Mouse (Mus musculus): ENCODE measurements around the gene Sod2. TPM values are rescaled to one million over a fixed set of nuclear protein-coding genes. Genes with fewer than 3 reads are reported as not detected.
"Not testable (repeated sequence)": the region's sequence is repeated elsewhere in the genome, so short reads cannot be mapped to it uniquely, and the experiment has no call there.

The Sod2 gene
- polyA plus RNA-seq, 1 experiment from 2014 or later: 119 TPM

DNA sequence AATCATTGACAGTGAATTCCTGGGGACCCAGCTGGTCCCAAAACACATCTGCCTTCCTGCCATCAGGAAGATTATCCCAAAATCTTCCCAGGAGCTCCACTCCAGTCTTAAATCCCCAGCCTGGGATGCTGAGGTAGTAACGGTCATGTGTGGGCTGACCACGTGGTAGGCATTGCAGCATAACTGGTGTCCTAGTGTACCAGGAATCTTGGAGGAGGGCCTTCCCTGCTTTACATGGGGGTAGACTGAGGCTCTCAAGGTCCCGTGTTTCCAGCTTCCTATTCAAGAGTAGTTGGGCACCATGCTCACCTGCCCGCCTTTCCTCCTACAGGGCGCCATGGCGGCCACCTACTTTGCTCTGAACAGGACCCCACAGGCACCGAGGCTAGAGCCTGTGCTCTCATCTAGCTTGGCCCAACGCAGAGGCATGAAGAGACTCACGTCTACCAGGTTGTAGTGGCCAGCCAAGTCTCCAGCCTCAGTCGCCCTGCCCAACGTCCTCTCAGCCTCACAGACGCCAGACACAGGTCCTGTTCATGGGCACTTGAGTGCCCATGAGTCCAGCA lies 30.1 kb downstream of the Sod2 start:
- not testable (repeated sequence) for H3K9ac ChIP-seq; H3K4me2 ChIP-seq; H3K4me1 ChIP-seq; H3K27ac ChIP-seq; ATAC-seq (replicated peaks); H3K36me3 ChIP-seq (replicated peaks); H3K27me3 ChIP-seq (replicated peaks); H3K9me3 ChIP-seq; H3K4me3 ChIP-seq
- 90% methylated on average over 4 of the region's 12 CpGs for WGBS

DNA sequence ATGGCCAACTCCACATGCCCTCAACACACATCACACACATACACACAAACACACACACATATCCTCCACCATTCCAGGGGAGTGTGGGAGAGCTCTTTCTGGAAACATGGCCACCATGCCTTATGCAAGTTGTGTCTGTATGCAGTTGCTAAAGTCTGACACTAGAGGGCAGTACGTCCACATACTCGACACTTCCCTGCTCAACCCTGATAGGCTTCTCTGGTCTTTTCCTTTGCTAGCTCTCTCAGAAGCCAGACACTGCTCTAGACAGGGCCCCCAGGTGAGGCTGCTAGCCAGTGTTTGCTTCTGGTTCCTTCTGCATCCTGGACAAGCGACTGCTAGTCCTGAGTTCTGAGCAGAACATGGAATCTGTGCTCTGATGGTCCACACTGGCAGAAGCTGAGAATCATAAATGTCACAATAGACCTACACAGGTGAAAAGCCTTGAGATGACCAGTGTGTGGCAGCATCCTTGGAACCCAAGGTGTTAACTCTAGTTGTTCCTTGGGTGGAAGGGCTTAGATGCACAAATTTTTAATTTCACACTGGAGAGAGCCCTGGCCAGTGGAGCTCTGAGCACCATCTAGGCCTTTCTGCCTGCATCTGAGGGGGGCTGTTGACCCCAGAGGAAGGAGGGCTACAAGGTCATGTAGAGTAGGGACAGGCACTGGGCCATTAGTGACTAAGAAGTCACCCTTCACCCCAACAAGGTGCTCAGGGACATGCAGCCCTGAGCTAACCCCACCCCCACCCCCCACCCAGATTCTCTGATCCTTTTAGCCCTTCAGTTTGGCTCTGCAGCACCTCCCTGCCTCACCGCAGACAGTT lies 37.4 kb downstream of the Sod2 start:
- 2% methylated on average over 4 of the region's 4 CpGs for WGBS
- not testable (repeated sequence) for H3K9ac ChIP-seq; H3K4me1 ChIP-seq; H3K4me3 ChIP-seq; H3K4me2 ChIP-seq; H3K27ac ChIP-seq; H3K9me3 ChIP-seq; H3K27me3 ChIP-seq (replicated peaks); H3K36me3 ChIP-seq (replicated peaks)
- ATAC-seq (replicated peaks): peak; percentile 95

DNA sequence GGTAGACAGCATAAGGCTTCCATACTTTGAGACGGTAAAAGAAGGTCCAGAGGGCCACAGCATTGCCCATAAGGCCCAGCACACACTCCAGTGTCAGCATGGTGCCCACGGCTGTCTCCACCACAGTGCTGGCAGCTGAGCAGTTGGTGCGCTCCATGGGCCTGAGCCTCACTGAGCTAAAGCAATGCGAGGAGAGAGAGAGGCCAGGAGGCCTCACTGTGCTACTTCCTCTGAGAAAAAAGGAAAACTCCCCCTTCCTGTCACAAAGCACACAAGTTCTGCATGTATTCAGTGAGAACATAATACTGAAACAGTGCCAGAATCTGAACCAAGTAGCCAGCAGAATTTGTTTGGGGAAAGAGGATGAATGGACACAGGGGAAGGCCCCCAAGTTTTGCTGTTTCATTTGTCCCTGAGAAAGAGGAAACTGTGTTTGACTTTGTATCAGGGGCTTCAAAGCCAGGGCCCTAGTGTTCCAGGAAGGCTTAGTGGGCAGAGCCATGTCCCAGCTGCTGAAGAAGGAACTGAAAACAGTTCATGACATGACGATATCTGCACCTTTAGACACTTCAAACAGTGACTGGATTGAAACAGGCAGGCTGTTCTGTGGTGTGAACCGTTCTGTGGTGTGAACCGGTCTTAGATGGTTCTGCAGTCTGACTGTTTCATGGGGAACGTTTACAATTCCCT lies 45.6 kb downstream of the Sod2 start, which contains the start of gene Gpr31b:
Gpr31b (minus strand) TSS at position 173 of the 690 bp plus-strand sequence.
- not testable (repeated sequence) for H3K9me3 ChIP-seq; ATAC-seq (replicated peaks); H3K9ac ChIP-seq; H3K4me3 ChIP-seq; H3K4me2 ChIP-seq; H3K27me3 ChIP-seq (replicated peaks); H3K27ac ChIP-seq; H3K4me1 ChIP-seq; H3K36me3 ChIP-seq (replicated peaks)
- WGBS: 67% methylated on average over 2 of the region's 8 CpGs

- H3K9me3 ChIP-seq; H3K4me3 ChIP-seq; H3K4me1 ChIP-seq; H3K27ac ChIP-seq; H3K9ac ChIP-seq; H3K36me3 ChIP-seq (replicated peaks); ATAC-seq (replicated peaks); H3K27me3 ChIP-seq (replicated peaks); H3K4me2 ChIP-seq: not testable (repeated sequence)
- WGBS: 91% methylated on average over 4 of the region's 4 CpGs
Observed at GRCm38 (mm10) chr17:13060804-13061203, 54.2 kb downstream of the Sod2 start, which contains the start of gene Tcp10b. Gene Tcp10b (plus strand): TSS chr17:13061104.

DNA sequence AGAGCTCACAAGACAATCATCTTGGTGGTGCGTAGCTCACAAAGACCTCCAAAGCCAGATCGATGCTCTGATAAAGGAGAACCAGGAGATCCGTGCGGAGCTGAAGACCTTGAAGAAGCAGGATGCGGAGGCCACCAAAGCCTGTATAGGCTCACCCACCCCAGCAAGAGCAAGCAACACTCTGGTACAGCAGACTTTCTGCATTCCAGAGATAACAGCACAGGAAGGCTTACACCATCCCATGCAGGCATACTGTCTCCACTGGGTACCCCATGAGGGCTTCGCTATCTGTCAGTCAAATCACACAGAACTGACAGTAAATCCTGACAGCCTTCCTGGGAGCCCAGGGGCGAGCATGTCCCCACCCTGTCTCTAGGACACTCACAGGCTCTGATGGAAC lies 56.2 kb downstream of the Sod2 start:
- H3K9ac ChIP-seq; ATAC-seq (replicated peaks); H3K27me3 ChIP-seq (replicated peaks); H3K36me3 ChIP-seq (replicated peaks); H3K9me3 ChIP-seq; H3K27ac ChIP-seq; H3K4me3 ChIP-seq; H3K4me2 ChIP-seq; H3K4me1 ChIP-seq: not testable (repeated sequence)
- 81% methylated on average over 4 of the region's 7 CpGs for WGBS

- not testable (repeated sequence) for H3K9ac ChIP-seq; H3K27ac ChIP-seq; H3K27me3 ChIP-seq (replicated peaks); H3K4me1 ChIP-seq; H3K9me3 ChIP-seq; H3K36me3 ChIP-seq (replicated peaks); H3K4me2 ChIP-seq; ATAC-seq (replicated peaks); H3K4me3 ChIP-seq
- 80% methylated on average over 2 of the region's 4 CpGs for WGBS
Observed at GRCm38 (mm10) chr17:13067864-13068385, 61.3 kb downstream of the Sod2 start.

DNA sequence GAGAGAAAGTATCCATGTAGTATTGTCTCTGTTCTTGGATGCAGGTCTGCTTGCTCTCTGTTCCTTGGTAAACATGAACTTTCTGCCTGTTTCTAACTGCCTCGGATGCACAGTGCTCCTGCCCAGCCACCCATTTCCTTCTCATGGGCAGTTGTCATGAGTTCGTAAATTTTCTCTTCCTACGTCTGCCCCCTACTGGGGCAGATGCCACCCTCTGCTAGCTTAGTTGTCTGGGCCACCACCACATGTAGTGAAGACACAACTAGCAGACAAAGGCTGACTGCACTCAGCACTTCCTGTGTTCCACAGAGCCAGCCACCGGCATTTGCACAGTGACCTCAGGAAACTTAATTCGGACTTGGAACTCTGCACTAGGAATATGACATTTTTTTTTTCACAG lies 62.6 kb downstream of the Sod2 start:
- not testable (repeated sequence) for H3K27ac ChIP-seq; H3K4me2 ChIP-seq; H3K9me3 ChIP-seq; H3K36me3 ChIP-seq (replicated peaks); ATAC-seq (replicated peaks); H3K9ac ChIP-seq; H3K4me3 ChIP-seq; H3K4me1 ChIP-seq; H3K27me3 ChIP-seq (replicated peaks)
- 76% methylated on average over 4 of the region's 5 CpGs for WGBS

Other genes starting within 250 kb of the Sod2 start
- 10.8 and 11.2 TPM in 2 replicates for gene Igf2r, start 237.2 kb upstream of the Sod2 start, polyA plus RNA-seq (2015; fragmentation: Nextera tagmentation; extraction: Ambion mirVana)
- gene Mas1, start 138.7 kb upstream of the Sod2 start, polyA plus RNA-seq (2015; fragmentation: Nextera tagmentation; extraction: Ambion mirVana): 0.13 TPM in 1 of 2 replicates, not detected in the other
- gene Mrgprh, start 130.8 kb upstream of the Sod2 start, polyA plus RNA-seq (2015; fragmentation: Nextera tagmentation; extraction: Ambion mirVana): not detected in 2 replicates
- 1.6 and 2.2 TPM in 2 replicates for gene Pnldc1, start 96.6 kb upstream of the Sod2 start, polyA plus RNA-seq (2015; fragmentation: Nextera tagmentation; extraction: Ambion mirVana)
- gene Tcp1, start 91.1 kb upstream of the Sod2 start, polyA plus RNA-seq (2015; fragmentation: Nextera tagmentation; extraction: Ambion mirVana): 325 and 344 TPM in 2 replicates
- 113 and 129 TPM in 2 replicates for gene Mrpl18, start 90.5 kb upstream of the Sod2 start, polyA plus RNA-seq (2015; fragmentation: Nextera tagmentation; extraction: Ambion mirVana)
- 1.2 and 1.9 TPM in 2 replicates for gene Acat3, start 66.2 kb upstream of the Sod2 start, polyA plus RNA-seq (2015; fragmentation: Nextera tagmentation; extraction: Ambion mirVana)
- gene Acat2, start 46.1 kb upstream of the Sod2 start, polyA plus RNA-seq (2015; fragmentation: Nextera tagmentation; extraction: Ambion mirVana): 346 and 354 TPM in 2 replicates
- 132 and 134 TPM in 2 replicates for gene Wtap, start 12.7 kb upstream of the Sod2 start, polyA plus RNA-seq (2015; fragmentation: Nextera tagmentation; extraction: Ambion mirVana)
- 0.17 TPM in 1 of 2 replicates, not detected in the other for gene Gpr31b, start 45.5 kb downstream of the Sod2 start, polyA plus RNA-seq (2015; fragmentation: Nextera tagmentation; extraction: Ambion mirVana)
- gene Tcp10b, start 54.3 kb downstream of the Sod2 start, polyA plus RNA-seq (2015; fragmentation: Nextera tagmentation; extraction: Ambion mirVana): 0.13 and 0.15 TPM in 2 replicates
- gene Unc93a, start 125.0 kb downstream of the Sod2 start, polyA plus RNA-seq (2015; fragmentation: Nextera tagmentation; extraction: Ambion mirVana): not detected in 2 replicates
- not detected in 2 replicates for gene Smok2a, start 214.3 kb downstream of the Sod2 start, polyA plus RNA-seq (2015; fragmentation: Nextera tagmentation; extraction: Ambion mirVana)
- gene Smok2b, start 223.4 kb downstream of the Sod2 start, polyA plus RNA-seq (2015; fragmentation: Nextera tagmentation; extraction: Ambion mirVana): not detected in 2 replicates

Measured in midbrain, embryonic 15.5 days (tissue).